Comparison of ENCODE assay signal across 14 mouse cellular contexts in genomic region chr6:46972640-46973039, GRCm38 (mm10).
A peak's percentile ranks its signal among the peaks of the same experiment; 100 is the strongest.
DNase-seq lines count a peak whose midpoint lies in the region; ATAC-seq and TF ChIP-seq lines count a peak whose summit lies in the region.
"Had no signal": no experiment of that assay in that cellular context is flagged by ENCODE, and none has a peak within 500 bp of the region (broad histone marks: within the 10 kb centered on the region; RNA-seq: fewer than 3 reads in every experiment).

No protein-coding gene starts in this region.

- no peak for TF ChIP-seq POLR2A in brain, embryonic 14.5 days (IDR thresholded peaks at IDR 0.05; ENCODE audit: borderline replicate concordance, extremely low read depth, insufficient read depth, insufficient read length, poor library complexity, severe bottlenecking)

- 74% methylated on average over 2 of the region's 2 CpGs for WGBS in heart, embryonic 10.5 days
- WGBS in lung, embryonic 15.5 days, result 54% methylated on average over 2 of the region's 2 CpGs
- 84% methylated on average over 2 of the region's 2 CpGs for WGBS in hindbrain, embryonic 14.5 days

- no peaks in the 10 kb centered on the region for H3K36me3 ChIP-seq in heart, embryonic 10.5 days
- H3K36me3 ChIP-seq in lung, embryonic 15.5 days, result no peaks in the 10 kb centered on the region
- H3K36me3 ChIP-seq in hindbrain, embryonic 14.5 days (replicated peaks; ENCODE audit: control insufficient read depth, insufficient read depth), result no peaks in the 10 kb centered on the region
- H3K36me3 ChIP-seq: embryonic facial prominence, embryonic 15.5 days; limb, embryonic 15.5 days had no signal

- H3K4me2 ChIP-seq in lung, embryonic 15.5 days, result no peak overlapping the region
- H3K4me2 ChIP-seq in hindbrain, embryonic 14.5 days (replicated peaks), result no peak overlapping the region
- H3K4me2 ChIP-seq: embryonic facial prominence, embryonic 15.5 days; limb, embryonic 15.5 days had no signal

- no peak for TF ChIP-seq CTCF in brain, embryonic 14.5 days (IDR thresholded peaks at IDR 0.05; ENCODE audit: borderline replicate concordance, extremely low read depth, insufficient read depth, insufficient read length)

- DNase-seq in heart, adult 18-20 months, result peak; percentile 36 to 43
- DNase-seq in heart, embryonic 10.5 days (ENCODE audit: low spot score), result no peak
- peak; percentile 41 for DNase-seq in brain, embryonic 14.5 days (ENCODE audit: low read depth)
- peak; percentile 49 for DNase-seq in cerebellum, adult 9-11 months
- no peak for DNase-seq in testis, postnatal 10 days (ENCODE audit: low spot score)
- DNase-seq in hindbrain, embryonic 14.5 days (ENCODE audit: low spot score), result no peak
- DNase-seq: kidney, postnatal 10 days; layer of hippocampus, postnatal 36 days; thymus, postnatal 25 days had no signal

- ATAC-seq in lung, embryonic 15.5 days (ENCODE audit: borderline replicate concordance, extremely low read depth, low FRiP score, low TSS enrichment), result peak; percentile 49; the same call in 1 of the 2 replicates
- ATAC-seq in hindbrain, embryonic 14.5 days (ENCODE audit: low FRiP score), result no peak
- ATAC-seq in megakaryocyte-erythroid progenitor cell, adult 5-6 weeks (replicated peaks; ENCODE audit: low FRiP score, low TSS enrichment, poor library complexity, severe bottlenecking), result no peak

- H3K4me3 ChIP-seq in heart, embryonic 10.5 days, result no peak overlapping the region
- H3K4me3 ChIP-seq in lung, embryonic 15.5 days, result no peak overlapping the region
- no peak overlapping the region for H3K4me3 ChIP-seq in hindbrain, embryonic 14.5 days (replicated peaks; ENCODE audit: low read length)
- H3K4me3 ChIP-seq: embryonic facial prominence, embryonic 15.5 days; limb, embryonic 15.5 days; megakaryocyte, embryonic 14.5 days had no signal

- no peaks in the 10 kb centered on the region for H3K27me3 ChIP-seq in heart, embryonic 10.5 days (ENCODE audit: insufficient read depth, poor library complexity, severe bottlenecking)
- H3K27me3 ChIP-seq in lung, embryonic 15.5 days, result no peaks in the 10 kb centered on the region
- no peaks in the 10 kb centered on the region for H3K27me3 ChIP-seq in hindbrain, embryonic 14.5 days (ENCODE audit: control insufficient read depth, insufficient read depth, low read length)
- H3K27me3 ChIP-seq: embryonic facial prominence, embryonic 15.5 days; limb, embryonic 15.5 days; megakaryocyte, embryonic 14.5 days had no signal

- no peak overlapping the region for H3K27ac ChIP-seq in heart, embryonic 10.5 days
- H3K27ac ChIP-seq in lung, embryonic 15.5 days, result no peak overlapping the region
- H3K27ac ChIP-seq in hindbrain, embryonic 14.5 days, result no peak overlapping the region
- H3K27ac ChIP-seq: embryonic facial prominence, embryonic 15.5 days; limb, embryonic 15.5 days had no signal

- no peaks in the 10 kb centered on the region for H3K4me1 ChIP-seq in heart, embryonic 10.5 days
- H3K4me1 ChIP-seq in lung, embryonic 15.5 days, result no peaks in the 10 kb centered on the region
- no peaks in the 10 kb centered on the region for H3K4me1 ChIP-seq in hindbrain, embryonic 14.5 days (replicated peaks; ENCODE audit: control insufficient read depth, insufficient read depth, low read length)
- H3K4me1 ChIP-seq: embryonic facial prominence, embryonic 15.5 days; limb, embryonic 15.5 days; megakaryocyte, embryonic 14.5 days had no signal

- H3K9me3 ChIP-seq in heart, embryonic 10.5 days, result no peaks in the 10 kb centered on the region
- no peaks in the 10 kb centered on the region for H3K9me3 ChIP-seq in lung, embryonic 15.5 days
- H3K9me3 ChIP-seq in hindbrain, embryonic 14.5 days (ENCODE audit: control insufficient read depth, low read length), result no peaks in the 10 kb centered on the region; the same call in 1 of the 2 replicates
- H3K9me3 ChIP-seq: embryonic facial prominence, embryonic 15.5 days; limb, embryonic 15.5 days; megakaryocyte, embryonic 14.5 days had no signal

- H3K9ac ChIP-seq in lung, embryonic 15.5 days, result no peak overlapping the region
- no peak overlapping the region for H3K9ac ChIP-seq in hindbrain, embryonic 14.5 days
- H3K9ac ChIP-seq: embryonic facial prominence, embryonic 15.5 days; limb, embryonic 15.5 days had no signal

Comparison
In these comparisons a context has a peak if more than half of its experiments do, and no peak if none do; other contexts are left out.
1. DNase-seq: peak in heart, adult 18-20 months (2 of 2), brain, embryonic 14.5 days (single experiment) and cerebellum, adult 9-11 months (single experiment); none in heart, embryonic 10.5 days (single experiment), testis, postnatal 10 days (single experiment) and hindbrain, embryonic 14.5 days (single experiment).